Mouse (Mus musculus): ENCODE results near the gene Bicra. TPM values are rescaled to one million over a fixed set of nuclear protein-coding genes. Genes with fewer than 3 reads are reported as not detected.

The Bicra gene
- total and polyA plus RNA-seq, 3 experiments = 0.81 to 14.1 TPM; not detected in 1

GRCm38 (mm10) chr7:16036972-16037371, 10.7 kb downstream of the Bicra start:
- Histone ChIP-seq H3K4me1 (ENCODE audit: control insufficient read depth in 1 of 2, insufficient read depth in 2 of 2, low read length in 2 of 2) (peaks cover 6 to 44% of the 10 kb centered on the region in 2 experiments; a peak in 3 of 4 replicates), H3K79me2 (ENCODE audit: control insufficient read depth, insufficient read depth, low read length, poor library complexity) (peaks cover 24% of the 10 kb centered on the region), H3K36me3 (ENCODE audit: control insufficient read depth in 1 of 2, insufficient read depth in 2 of 2, low read length in 2 of 2) (peaks cover 0 to 28% of the 10 kb centered on the region in 2 experiments; a peak in 2 of 4 replicates), H3K4me3 (ENCODE audit: control insufficient read depth in 1 of 2, insufficient read depth in 1 of 2, low read depth in 2 of 2, low read length in 2 of 2) (no peak overlapping the region), H3K27me3 (ENCODE audit: control insufficient read depth in 1 of 2, insufficient read depth in 2 of 2, low read length in 2 of 2) (no peaks in the 10 kb centered on the region), H3K9ac (ENCODE audit: control insufficient read depth, low read depth, low read length, poor library complexity, severe bottlenecking) (no peak overlapping the region), H3K9me3 (replicated peaks; ENCODE audit: insufficient read depth, low read length) (no peaks in the 10 kb centered on the region), H3K27ac (ENCODE audit: control insufficient read depth, low read depth, low read length) (no peak overlapping the region)
- no peak for TF ChIP-seq ZC3H11A (IDR thresholded peaks at IDR 0.05; ENCODE audit: low read depth, low read length)
- no peak for TF ChIP-seq UBTF (IDR thresholded peaks at IDR 0.05; ENCODE audit: borderline replicate concordance, insufficient read depth, low read depth, low read length)
- TF ChIP-seq ELF1 (IDR thresholded peaks at IDR 0.05; ENCODE audit: low read depth, low read length) = no peak
- TF ChIP-seq MXI1 (IDR thresholded peaks at IDR 0.05; ENCODE audit: low read depth, low read length) = no peak
- no peak for TF ChIP-seq TBP (IDR thresholded peaks at IDR 0.05; ENCODE audit: low read depth, low read length)
- no peak for TF ChIP-seq SMC3 (IDR thresholded peaks at IDR 0.05; ENCODE audit: low read depth, low read length)
- no peak for TF ChIP-seq EP300 (IDR thresholded peaks at IDR 0.05; ENCODE audit: low read depth in 1 of 2, low read length in 2 of 2)
- no peak for TF ChIP-seq GABPA (IDR thresholded peaks at IDR 0.05; ENCODE audit: low read depth, low read length)
- no peak for DNase-seq (ENCODE audit: low read depth, low spot score)

- TF ChIP-seq ZNF384 (IDR thresholded peaks at IDR 0.05; ENCODE audit: low read depth, low read length) = no peak
- TF ChIP-seq USF1 (IDR thresholded peaks at IDR 0.05; ENCODE audit: low read depth, low read length) = no peak
- no peak for TF ChIP-seq MYB (IDR thresholded peaks at IDR 0.05; ENCODE audit: low read depth, low read length)
- TF ChIP-seq TCF12 (IDR thresholded peaks at IDR 0.05; ENCODE audit: low read depth, low read length) = no peak
- TF ChIP-seq SIN3A (IDR thresholded peaks at IDR 0.05; ENCODE audit: low read length) = no peak
- TF ChIP-seq POLR2AphosphoS2 (IDR thresholded peaks at IDR 0.05; ENCODE audit: low read length) = no peak
- TF ChIP-seq TAL1 (IDR thresholded peaks at IDR 0.05; ENCODE audit: low read length) = no peak
- TF ChIP-seq E2F4 (IDR thresholded peaks at IDR 0.05; ENCODE audit: borderline replicate concordance, low read depth, low read length) = no peak
- no peaks in the 10 kb centered on the region for H3K9me3 ChIP-seq (replicated peaks; ENCODE audit: insufficient read depth, low read length)
- no peak overlapping the region for H3K4me3 ChIP-seq (ENCODE audit: control insufficient read depth in 1 of 2, insufficient read depth in 1 of 2, low read depth in 2 of 2, low read length in 2 of 2)
- H3K79me2 ChIP-seq (ENCODE audit: control insufficient read depth, insufficient read depth, low read length, poor library complexity) = peaks cover 22% of the 10 kb centered on the region
- H3K9ac ChIP-seq (ENCODE audit: control insufficient read depth, low read depth, low read length, poor library complexity, severe bottlenecking) = no peak overlapping the region
- H3K4me1 ChIP-seq (ENCODE audit: control insufficient read depth in 1 of 2, insufficient read depth in 2 of 2, low read length in 2 of 2) = peaks cover under 1 to 20% of the 10 kb centered on the region in 2 experiments; a peak in 3 of 4 replicates
- no peaks in the 10 kb centered on the region for H3K27me3 ChIP-seq (ENCODE audit: control insufficient read depth in 1 of 2, insufficient read depth in 2 of 2, low read length in 2 of 2)
- no peak overlapping the region for H3K27ac ChIP-seq (ENCODE audit: control insufficient read depth, low read depth, low read length)
- peaks cover 0 to 11% of the 10 kb centered on the region in 2 experiments; a peak in 2 of 4 replicates for H3K36me3 ChIP-seq (ENCODE audit: control insufficient read depth in 1 of 2, insufficient read depth in 2 of 2, low read length in 2 of 2)
- DNase-seq (ENCODE audit: low read depth, low spot score) = no peak
Observed at GRCm38 (mm10) chr7:16033580-16034461, 13.9 kb downstream of the Bicra start.

All from MEL (cell line).